Mouse (Mus musculus) liver, postnatal 0 days (tissue): Measurements from ENCODE around the gene 1810043G02Rik.

Experiments used
- CTCF ChIP-seq: sonication (generic); IDR thresholded peaks from 2 replicates; pipeline ENCODE4 v1.5.1; 2016; ENCODE audit warnings: antibody characterized with exemption, low read depth
- EP300 ChIP-seq: IDR thresholded peaks from 2 replicates; pipeline ENCODE4 v1.6.1; 2016; ENCODE audit warnings: antibody characterized with exemption, low read depth, mild to moderate bottlenecking

DNA sequence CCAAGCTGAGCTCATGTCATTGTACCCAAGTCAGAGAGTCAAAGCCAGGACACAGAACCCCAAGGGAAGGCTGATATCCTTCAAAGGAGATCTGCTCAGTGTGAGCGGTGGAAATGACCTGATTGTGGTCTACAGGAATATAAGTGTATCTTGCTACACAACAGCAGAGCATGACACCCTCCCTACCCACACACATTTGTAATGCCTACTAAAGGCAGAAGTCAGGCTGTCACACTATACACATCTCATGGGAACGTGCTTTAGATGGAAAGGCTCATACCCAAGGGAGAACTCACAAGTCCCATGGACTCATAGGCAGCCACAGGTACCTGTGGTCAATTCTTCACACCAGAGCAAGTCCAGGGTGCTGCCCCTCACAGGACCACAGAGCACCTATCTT lies 24.0 kb downstream of the 1810043G02Rik start:
- TF ChIP-seq EP300 (no peak), CTCF (no peak)
